Mouse (Mus musculus): ENCODE results near the gene Frmd5.

GRCm38 (mm10) chr2:121571780-121572179 is 235.1 kb downstream of the Frmd5 start:
- TF ChIP-seq POLR2A (IDR thresholded peaks at IDR 0.05; ENCODE audit: low read depth, low read length), result no peak; the same call in 1 of the 2 replicates
- TF ChIP-seq CTCF (IDR thresholded peaks at IDR 0.05; ENCODE audit: extremely low read depth, insufficient read length, insufficient replicate concordance, low read depth, low read length), result peak; percentile 75; the same call in 1 of the 2 replicates
